Mouse (Mus musculus): Measurements from ENCODE around the gene Kcng1.

DNA sequence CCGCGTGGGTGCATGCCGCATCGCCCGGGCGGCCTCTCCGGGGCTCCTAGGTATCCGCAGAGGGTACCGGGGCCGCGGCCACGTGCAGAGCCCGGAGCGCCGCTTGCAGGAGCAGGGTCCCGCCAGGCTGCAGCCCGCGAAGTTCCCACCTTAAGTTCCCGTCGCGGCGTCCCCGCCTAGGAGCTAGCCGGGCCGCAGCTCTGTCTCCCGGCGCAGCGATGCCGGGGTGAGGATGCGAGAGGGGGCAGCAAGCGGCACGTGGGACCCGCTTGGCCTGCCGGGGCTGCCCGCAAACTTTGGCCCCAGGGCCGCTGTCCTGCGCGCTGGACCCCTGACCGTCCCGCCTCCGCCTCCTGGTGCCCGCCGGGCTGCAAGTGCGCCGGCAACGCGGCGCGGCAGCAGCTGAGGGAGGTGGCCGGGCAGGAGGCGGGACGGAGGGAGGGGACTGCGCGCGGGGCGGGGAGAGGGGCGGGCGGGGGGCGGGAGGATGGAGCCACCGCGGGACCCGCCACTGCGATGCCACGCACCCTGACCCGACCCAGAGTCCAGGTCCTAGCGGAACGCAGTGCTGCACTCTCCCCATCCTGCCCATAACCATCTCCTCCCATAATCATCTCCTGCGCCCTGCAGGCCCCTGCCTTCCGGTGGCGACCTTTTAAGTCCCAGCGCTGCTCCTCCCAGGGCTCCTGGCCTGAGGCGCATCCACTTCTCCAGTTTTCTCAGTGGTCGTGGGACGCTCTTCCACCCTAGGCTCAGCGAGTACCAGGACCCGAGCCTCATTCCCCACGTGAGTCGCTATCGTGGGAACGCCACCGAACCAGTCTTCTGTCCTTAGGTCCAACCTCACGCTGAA is 581 bp downstream of the Kcng1 start:
- no peak for TF ChIP-seq CTCF (IDR thresholded peaks at IDR 0.05; ENCODE audit: borderline replicate concordance, extremely low read depth, insufficient read depth, insufficient read length)
- TF ChIP-seq POLR2A (IDR thresholded peaks at IDR 0.05; ENCODE audit: borderline replicate concordance, extremely low read depth, insufficient read depth, insufficient read length, poor library complexity, severe bottlenecking), result 0 out of 2 replicates have a peak, but pooled peaks have one; percentile 17

All from brain, embryonic 14.5 days (tissue).